Mouse (Mus musculus) liver, embryonic 11.5 days (tissue): ENCODE measurements at regions not wholly inside any gene's neighbourhood (a gene's known extent, or its start where the extent isn't known, plus 50 kb on each side); places are given as distances from the start of the nearest gene placed in this dataset.

Source experiments
- ATAC-seq: fragments of 200-750 bp; cut with Nextera tagmentation; replicated peaks from 2 replicates; pipeline ENCODE4 v1.8.0; 2017; ENCODE audit warnings: moderate number of reproducible peaks, mild to moderate bottlenecking, moderate TSS enrichment, moderate library complexity; ENCODE audit not compliant: low FRiP score
- DNase-seq: peaks from one replicate; pipeline ENCODE4 v3.0.0-alpha.2; 2017; ENCODE audit warnings: low spot score
- H3K27ac ChIP-seq: fragments of 300-500 bp; sonication (generic); 2 replicates; pipeline ENCODE4 v1.5.1; 2014; ENCODE audit warnings: mild to moderate bottlenecking, low read depth, low read length, control low read depth
- H3K27me3 ChIP-seq: fragments of 300-500 bp; sonication (generic); replicated peaks from 2 replicates; pipeline ENCODE4 v1.6.1; 2014; ENCODE audit warnings: low read length, mixed read lengths; ENCODE audit not compliant: control insufficient read depth, insufficient read depth
- H3K36me3 ChIP-seq: fragments of 300-500 bp; sonication (generic); 2 replicates; pipeline ENCODE4 v1.6.1; 2014; ENCODE audit warnings: mild to moderate bottlenecking, low read length, moderate library complexity, mixed read lengths; ENCODE audit not compliant: control insufficient read depth, insufficient read depth
- H3K4me1 ChIP-seq: fragments of 300-500 bp; sonication (generic); replicated peaks from 2 replicates; pipeline ENCODE4 v1.6.1; 2014; ENCODE audit warnings: low read length, mixed read lengths; ENCODE audit not compliant: control insufficient read depth, insufficient read depth
- H3K4me2 ChIP-seq: fragments of 300-500 bp; sonication (generic); 2 replicates; pipeline ENCODE4 v1.6.1; 2014; ENCODE audit warnings: mild to moderate bottlenecking, control low read depth, moderate library complexity
- H3K4me3 ChIP-seq: fragments of 300-500 bp; sonication (generic); 2 replicates; pipeline ENCODE4 v1.5.1; 2014; ENCODE audit warnings: low read depth, low read length, control low read depth
- H3K9ac ChIP-seq: fragments of 300-500 bp; sonication (generic); 2 replicates; pipeline ENCODE4 v1.6.1; 2014; ENCODE audit warnings: low read depth, low read length, control low read depth
- H3K9me3 ChIP-seq: fragments of 300-500 bp; sonication (generic); 2 replicates; pipeline ENCODE4 v1.6.1; 2016; ENCODE audit warnings: low read length, inconsistent platforms, mixed read lengths; ENCODE audit not compliant: control insufficient read depth
- WGBS: fragments of 180-500 bp; shearing (Covaris S2); extraction: QIAGEN DNeasy Blood & Tissue Kit; methylation state at CpG from one replicate; pipeline ENCODE4 v1.1.7; 2014; 5-methylcytosine and 5-hydroxymethylcytosine counted together

DNA sequence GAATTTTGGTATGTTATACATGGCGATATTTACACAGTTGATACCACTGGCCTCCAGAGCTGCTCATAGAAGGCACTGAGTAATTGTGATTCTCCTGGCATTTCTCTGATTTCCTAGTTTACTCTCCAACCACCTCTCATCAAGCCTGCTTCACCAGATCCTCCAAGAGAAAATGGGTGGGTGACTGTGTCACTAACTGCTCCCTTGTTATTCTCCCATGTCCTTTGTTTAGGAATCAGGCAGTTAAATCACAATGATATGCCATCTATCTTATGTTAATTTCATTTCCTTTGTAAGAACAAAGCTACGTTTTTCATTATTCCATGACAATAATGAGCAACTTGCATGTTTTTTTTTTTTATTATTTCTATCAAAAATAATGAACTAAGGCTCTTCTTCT, 122.3 kb upstream of the Nrp1 start:
- no peak for ATAC-seq

DNA sequence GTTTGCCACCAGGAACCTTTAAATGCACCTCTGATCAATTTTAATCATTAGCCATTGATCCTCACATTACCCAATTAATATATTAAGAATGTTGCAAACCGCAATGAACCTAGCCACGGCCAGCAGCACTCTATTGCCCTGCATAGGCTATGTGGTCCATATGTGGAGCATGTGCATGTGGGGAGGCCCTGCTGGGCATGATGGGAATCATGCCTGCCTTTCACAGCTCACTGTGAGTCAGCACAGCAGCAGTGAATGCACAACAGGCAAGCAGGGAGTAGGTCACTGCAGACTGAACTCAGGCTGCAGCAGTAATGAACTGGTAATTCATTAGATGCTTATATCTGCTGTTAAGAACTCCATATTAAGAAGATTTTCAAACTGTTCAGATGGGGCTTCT, 119.5 kb upstream of the Nrp1 start:
- Histone ChIP-seq H3K27ac (no peak overlapping the region), H3K4me1 (no peaks in the 10 kb centered on the region), H3K9me3 (no peaks in the 10 kb centered on the region), H3K9ac (no peak overlapping the region), H3K36me3 (no peaks in the 10 kb centered on the region), H3K4me3 (no peak overlapping the region), H3K27me3 (no peaks in the 10 kb centered on the region), H3K4me2 (no peak overlapping the region)
- no peak for DNase-seq
- WGBS: 87% methylated on average over 2 of the region's 2 CpGs
- no peak for ATAC-seq

More for the DNA sequence above, 122.3 kb upstream of the Nrp1 start:
- H3K27me3 ChIP-seq: no peaks in the 10 kb centered on the region
- WGBS: 71% methylated on average over 2 of the region's 2 CpGs
- H3K36me3 ChIP-seq: no peaks in the 10 kb centered on the region
- H3K27ac ChIP-seq: no peak overlapping the region
- no peaks in the 10 kb centered on the region for H3K4me1 ChIP-seq
- H3K9me3 ChIP-seq: no peaks in the 10 kb centered on the region
- H3K4me2 ChIP-seq: no peak overlapping the region
- no peak for DNase-seq
- no peak overlapping the region for H3K4me3 ChIP-seq
- no peak overlapping the region for H3K9ac ChIP-seq

DNA sequence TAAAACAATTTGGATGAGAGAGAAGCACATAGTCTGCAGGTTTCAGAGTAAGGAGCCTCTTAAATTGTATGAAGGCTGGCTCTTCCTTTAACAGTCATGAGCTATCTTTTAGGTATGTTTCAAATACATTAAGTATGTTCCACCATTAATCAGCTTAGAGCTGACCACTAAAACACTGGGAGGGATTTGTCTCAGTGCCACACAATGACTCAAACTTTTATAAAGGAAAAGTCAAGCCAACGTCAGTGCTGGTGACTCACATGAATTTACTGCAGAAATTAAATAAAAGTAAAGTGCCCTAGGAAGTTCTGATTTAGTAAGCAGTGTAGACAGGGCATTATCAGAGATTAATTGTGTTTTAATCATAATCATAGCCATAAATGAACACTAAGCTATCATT, 118.6 kb upstream of the Nrp1 start:
- no peak overlapping the region for H3K27ac ChIP-seq
- H3K27me3 ChIP-seq: no peaks in the 10 kb centered on the region
- no peaks in the 10 kb centered on the region for H3K4me1 ChIP-seq
- no peak overlapping the region for H3K4me3 ChIP-seq
- WGBS: 69% methylated on average over 1 of the region's 1 CpGs
- H3K9ac ChIP-seq: no peak overlapping the region
- no peak overlapping the region for H3K4me2 ChIP-seq
- DNase-seq: no peak
- no peaks in the 10 kb centered on the region for H3K36me3 ChIP-seq
- no peaks in the 10 kb centered on the region for H3K9me3 ChIP-seq
- ATAC-seq: no peak

DNA sequence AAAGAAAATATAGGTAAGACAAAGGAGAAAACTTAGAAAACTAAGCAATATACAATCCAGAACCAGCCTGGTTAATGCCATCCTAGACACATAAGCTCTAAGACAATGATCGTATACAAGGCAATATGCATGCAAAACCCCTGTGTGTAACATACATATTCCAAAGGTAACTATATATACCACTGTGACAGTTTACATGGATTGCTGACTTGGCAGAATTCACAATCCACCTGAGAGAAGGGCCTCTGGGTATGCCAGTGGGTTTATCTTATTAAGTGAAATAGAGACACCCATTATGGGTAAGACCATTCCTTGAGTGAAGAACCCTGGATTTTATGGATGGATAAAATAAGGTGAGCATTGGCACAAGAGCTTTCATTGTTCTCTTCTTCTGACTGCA, 117.2 kb upstream of the Nrp1 start:
- Histone ChIP-seq H3K4me3 (no peak overlapping the region), H3K9ac (no peak overlapping the region), H3K27me3 (no peaks in the 10 kb centered on the region), H3K9me3 (no peaks in the 10 kb centered on the region), H3K4me2 (no peak overlapping the region), H3K27ac (no peak overlapping the region), H3K36me3 (no peaks in the 10 kb centered on the region), H3K4me1 (no peaks in the 10 kb centered on the region)
- no peak for DNase-seq
- WGBS: 72% methylated on average over 1 of the region's 1 CpGs
- no peak for ATAC-seq

DNA sequence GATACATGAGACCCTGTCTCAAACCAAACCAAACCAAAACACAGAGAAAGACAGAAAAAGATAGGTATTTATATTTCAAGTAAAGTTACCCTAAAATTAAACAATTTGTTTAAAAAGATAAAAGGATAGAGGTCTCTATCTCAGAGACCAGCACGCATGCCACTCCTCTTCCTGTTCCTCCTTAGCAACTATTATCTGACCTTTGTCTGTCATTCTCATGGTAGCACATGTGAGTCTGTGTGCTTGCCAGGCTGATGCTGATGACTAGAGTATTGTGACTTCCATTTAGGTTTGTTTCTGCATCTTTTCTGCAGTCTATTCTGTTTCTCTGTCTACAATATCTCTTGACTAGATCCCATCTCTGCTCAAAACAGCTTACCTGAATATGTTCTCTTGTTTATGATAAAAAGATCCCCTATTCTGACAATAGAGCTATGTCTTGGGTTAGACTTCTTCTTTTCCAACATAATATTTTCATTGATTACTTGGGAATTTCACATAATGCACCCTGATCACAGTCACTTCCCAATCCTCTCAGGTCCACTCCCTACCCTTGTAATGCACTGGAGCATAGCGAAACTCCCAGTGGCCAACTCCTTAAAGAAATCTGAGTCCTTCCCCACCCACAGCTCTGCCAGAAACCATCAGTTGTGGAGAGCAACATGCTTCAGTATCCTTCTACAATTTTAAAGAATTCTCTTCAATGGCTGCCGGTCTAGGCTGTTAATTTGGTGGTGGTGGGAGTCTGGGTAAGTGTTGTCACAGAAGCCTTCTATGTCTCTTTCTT, 115.7 kb upstream of the Nrp1 start:
- no peaks in the 10 kb centered on the region for H3K27me3 ChIP-seq
- WGBS: 65% methylated on average over 3 of the region's 3 CpGs
- no peak overlapping the region for H3K27ac ChIP-seq

DNA sequence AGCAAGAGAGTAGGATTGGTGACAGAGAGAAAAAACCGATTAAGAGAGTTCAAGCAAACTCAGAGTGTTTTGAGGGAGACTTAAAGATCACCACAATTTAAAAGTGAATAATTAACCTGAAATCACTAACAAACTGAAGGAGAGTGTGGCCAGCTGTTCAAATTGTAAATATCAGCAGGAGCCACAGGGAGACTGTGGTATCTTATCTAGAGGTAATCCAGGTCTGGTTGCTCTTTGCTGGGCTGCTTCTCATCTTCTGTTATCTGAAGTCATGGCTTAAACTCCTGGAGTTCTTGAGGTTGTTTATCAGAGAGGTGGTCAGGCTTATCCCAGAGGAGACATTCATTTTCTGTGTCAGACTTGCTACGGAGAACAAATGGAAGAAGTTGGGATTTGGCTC, 106.7 kb upstream of the Nrp1 start:
- Histone ChIP-seq H3K36me3 (no peaks in the 10 kb centered on the region), H3K4me1 (peaks cover 2% of the 10 kb centered on the region; the same call in 1 of the 2 replicates), H3K27me3 (no peaks in the 10 kb centered on the region), H3K27ac (no peak overlapping the region), H3K4me3 (no peak overlapping the region), H3K4me2 (no peak overlapping the region), H3K9me3 (no peaks in the 10 kb centered on the region), H3K9ac (no peak overlapping the region)
- DNase-seq (no peak), ATAC-seq (peak; percentile 43; the same call in 1 of the 2 replicates)
- 12% methylated on average over 2 of the region's 2 CpGs for WGBS

More for the DNA sequence above, 115.7 kb upstream of the Nrp1 start:
- ATAC-seq (peak; percentile 72; the same call in 1 of the 2 replicates), DNase-seq (no peak)
- Histone ChIP-seq H3K36me3 (no peaks in the 10 kb centered on the region), H3K4me2 (no peak overlapping the region), H3K9me3 (no peaks in the 10 kb centered on the region), H3K4me3 (no peak overlapping the region), H3K9ac (no peak overlapping the region), H3K4me1 (no peaks in the 10 kb centered on the region)

DNA sequence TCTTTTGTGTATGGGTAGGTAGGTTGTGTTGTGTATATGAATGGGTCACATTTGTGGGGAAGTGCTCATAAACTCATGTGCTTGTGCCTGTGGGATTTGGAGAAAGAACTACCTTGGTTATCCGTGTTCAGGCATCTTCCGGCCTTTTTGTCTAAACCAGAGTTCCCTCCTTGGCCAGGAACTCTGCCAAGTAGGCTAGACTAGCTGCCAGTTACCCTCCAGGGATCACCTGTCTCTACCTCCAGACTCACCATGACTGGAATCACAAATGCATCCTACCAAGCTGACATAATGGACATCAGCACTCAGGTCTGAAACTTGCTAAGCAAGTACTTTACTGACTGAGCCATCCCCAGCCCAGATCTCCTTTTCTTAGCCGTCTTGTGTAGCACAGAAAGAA, 97.6 kb upstream of the Nrp1 start:
- 77% methylated on average over 3 of the region's 3 CpGs for WGBS
- Histone ChIP-seq H3K4me3 (no peak overlapping the region), H3K4me2 (no peak overlapping the region), H3K9me3 (no peaks in the 10 kb centered on the region), H3K9ac (no peak overlapping the region), H3K27ac (no peak overlapping the region), H3K27me3 (no peaks in the 10 kb centered on the region), H3K36me3 (no peaks in the 10 kb centered on the region), H3K4me1 (no peaks in the 10 kb centered on the region)
- ATAC-seq (no peak), DNase-seq (no peak)

DNA sequence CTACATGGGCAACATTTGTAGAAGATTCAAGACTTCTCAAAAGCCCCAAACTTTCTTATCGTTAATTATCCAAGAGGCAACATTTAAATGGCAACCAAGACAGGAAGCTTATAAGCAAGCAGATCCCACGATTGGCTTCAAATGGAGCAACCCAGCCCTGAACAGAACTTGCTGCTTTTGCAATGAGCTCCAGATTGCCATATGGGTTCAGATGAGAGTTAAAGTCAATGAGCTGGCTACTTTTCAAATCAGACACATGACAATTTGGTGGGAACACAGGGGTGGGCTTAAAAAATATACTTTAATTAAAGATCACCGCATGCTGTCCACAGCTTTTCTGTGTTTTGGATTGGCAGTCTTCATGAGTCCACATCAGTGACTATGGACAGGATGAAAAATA, 97.0 kb upstream of the Nrp1 start:
- H3K36me3 ChIP-seq: no peaks in the 10 kb centered on the region
- no peak overlapping the region for H3K4me3 ChIP-seq
- H3K9ac ChIP-seq: no peak overlapping the region
- no peak overlapping the region for H3K4me2 ChIP-seq
- no peak for DNase-seq
- WGBS: 83% methylated on average over 3 of the region's 3 CpGs
- no peak for ATAC-seq
- no peak overlapping the region for H3K27ac ChIP-seq
- H3K9me3 ChIP-seq: no peaks in the 10 kb centered on the region
- no peaks in the 10 kb centered on the region for H3K27me3 ChIP-seq
- no peaks in the 10 kb centered on the region for H3K4me1 ChIP-seq

DNA sequence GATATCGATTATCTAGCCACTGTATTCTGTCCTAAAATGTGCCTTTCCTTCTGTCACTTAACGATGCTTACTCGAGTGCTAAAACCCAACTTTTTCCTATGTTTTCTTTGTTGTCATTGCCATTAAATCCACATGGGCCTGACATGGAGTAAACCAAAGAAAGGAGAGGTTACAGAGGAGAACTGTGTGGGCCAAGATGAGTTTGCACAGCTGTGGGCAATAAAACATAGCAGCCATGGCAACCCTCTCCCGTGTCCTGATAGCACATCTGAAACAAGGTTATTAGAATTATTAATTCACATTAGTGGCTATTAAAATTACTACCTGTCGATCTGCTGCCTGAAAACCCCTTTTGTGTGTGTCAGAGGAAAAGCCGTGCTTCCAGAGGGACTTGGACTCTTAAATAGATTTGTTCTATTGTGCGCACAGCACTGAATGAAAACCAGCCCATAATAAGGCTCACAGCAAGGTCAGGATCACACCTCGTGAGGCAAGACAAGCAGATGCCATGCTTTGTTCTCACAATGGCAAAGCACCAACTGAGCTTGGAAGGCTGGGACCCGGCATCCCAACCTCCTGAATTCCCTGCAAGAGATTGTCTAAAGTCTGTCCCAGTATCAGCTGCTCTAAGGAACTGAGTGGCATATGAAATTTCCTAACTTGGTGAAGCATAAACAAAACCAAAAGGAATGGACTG, 95.0 kb upstream of the Nrp1 start:
- WGBS: 79% methylated on average over 9 of the region's 9 CpGs
- no peaks in the 10 kb centered on the region for H3K27me3 ChIP-seq
- H3K4me1 ChIP-seq: peaks cover 4% of the 10 kb centered on the region; the same call in 1 of the 2 replicates
- no peak overlapping the region for H3K9ac ChIP-seq
- ATAC-seq (no peak), DNase-seq (no peak)
- H3K4me3 ChIP-seq: no peak overlapping the region
- no peaks in the 10 kb centered on the region for H3K9me3 ChIP-seq
- H3K27ac ChIP-seq: no peak overlapping the region
- no peak overlapping the region for H3K4me2 ChIP-seq
- no peaks in the 10 kb centered on the region for H3K36me3 ChIP-seq
